Mouse (Mus musculus): Measurements from ENCODE around the gene Morn3.

- TF ChIP-seq POLR2A (IDR thresholded peaks at IDR 0.05; ENCODE audit: borderline replicate concordance, insufficient read depth, low read length), result no peak
- no peak for TF ChIP-seq CTCF (IDR thresholded peaks at IDR 0.05; ENCODE audit: borderline replicate concordance, insufficient read depth, low read depth, low read length)
Observed at GRCm38 (mm10) chr5:123010806-123011205, 36.0 kb downstream of the Morn3 start.

Measured in cerebellum, adult 2 months (tissue).